Comparison of ENCODE assay signal across 9 mouse cellular contexts in the genomic region with DNA sequence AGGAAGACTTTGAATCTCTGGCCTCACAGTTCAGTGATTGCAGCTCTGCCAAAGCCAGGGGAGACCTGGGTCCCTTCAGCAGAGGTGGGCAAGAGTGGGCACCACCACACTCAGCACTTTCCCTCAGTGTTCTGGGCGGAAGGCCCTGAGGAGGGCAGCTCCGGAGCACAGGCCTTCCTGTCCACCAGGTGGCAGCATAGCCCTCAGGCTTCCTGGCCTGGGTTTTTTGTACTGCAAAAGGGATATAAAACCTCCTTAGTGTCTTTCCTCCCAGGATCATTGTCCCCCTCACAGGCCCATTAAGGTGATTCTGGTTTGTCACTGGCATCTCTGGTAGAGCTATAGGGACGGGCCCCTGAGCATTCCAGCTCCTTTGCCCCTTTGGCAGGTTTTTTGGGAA. TPM values are rescaled to one million over a fixed set of nuclear protein-coding genes. Genes with fewer than 3 reads are reported as not detected.
DNase-seq lines count a peak whose midpoint lies in the region; ATAC-seq and TF ChIP-seq lines count a peak whose summit lies in the region.
"Had no signal": no experiment of that assay in that cellular context is flagged by ENCODE, and none has a peak within 500 bp of the region (broad histone marks: within the 10 kb centered on the region; RNA-seq: fewer than 3 reads in every experiment).

No protein-coding gene starts in this region.

- H3K9me3 ChIP-seq in forebrain, postnatal 0 days (ENCODE audit: low read length) = no peaks in the 10 kb centered on the region
- no peaks in the 10 kb centered on the region for H3K9me3 ChIP-seq in intestine, embryonic 14.5 days (ENCODE audit: control insufficient read depth, low read length)
- no peaks in the 10 kb centered on the region for H3K9me3 ChIP-seq in liver, embryonic 12.5 days (replicated peaks)
- H3K9me3 ChIP-seq in neural tube, embryonic 12.5 days = no peaks in the 10 kb centered on the region
- H3K9me3 ChIP-seq: embryonic facial prominence, embryonic 15.5 days had no signal

- 48% methylated on average over 3 of the region's 3 CpGs for WGBS in forebrain, postnatal 0 days
- WGBS in intestine, embryonic 14.5 days = 60% methylated on average over 3 of the region's 3 CpGs
- 68% methylated on average over 3 of the region's 3 CpGs for WGBS in liver, embryonic 12.5 days (ENCODE audit: insufficient replicate concordance)
- 52% methylated on average over 3 of the region's 3 CpGs for WGBS in neural tube, embryonic 12.5 days
- WGBS in thymus, adult 2 months = 63% methylated on average over 3 of the region's 3 CpGs

- TF ChIP-seq POLR2A in bone marrow macrophage, adult 2 months (IDR thresholded peaks at IDR 0.05; ENCODE audit: borderline replicate concordance, low read depth, low read length) = no peak
- TF ChIP-seq POLR2A in thymus, adult 2 months (IDR thresholded peaks at IDR 0.05; ENCODE audit: control insufficient read depth, extremely low read depth, insufficient read depth, low read length, poor library complexity) = no peak

- no peak overlapping the region for H3K9ac ChIP-seq in forebrain, postnatal 0 days
- no peak overlapping the region for H3K9ac ChIP-seq in intestine, embryonic 14.5 days (ENCODE audit: low read length)
- no peak overlapping the region for H3K9ac ChIP-seq in liver, embryonic 12.5 days
- 0 out of 2 replicates have a peak overlapping the region, but pooled peaks have one; percentile 21 for H3K9ac ChIP-seq in neural tube, embryonic 12.5 days
- H3K9ac ChIP-seq: embryonic facial prominence, embryonic 15.5 days had no signal

- no peaks in the 10 kb centered on the region for H3K27me3 ChIP-seq in forebrain, postnatal 0 days (ENCODE audit: insufficient read depth, low read length)
- H3K27me3 ChIP-seq in intestine, embryonic 14.5 days (replicated peaks; ENCODE audit: control insufficient read depth, insufficient read depth, low read length) = no peaks in the 10 kb centered on the region
- no peaks in the 10 kb centered on the region for H3K27me3 ChIP-seq in liver, embryonic 12.5 days (replicated peaks)
- H3K27me3 ChIP-seq in neural tube, embryonic 12.5 days (replicated peaks) = no peaks in the 10 kb centered on the region
- no peaks in the 10 kb centered on the region for H3K27me3 ChIP-seq in thymus, adult 2 months (ENCODE audit: control insufficient read depth, insufficient read depth, low read length)
- H3K27me3 ChIP-seq: embryonic facial prominence, embryonic 15.5 days had no signal

- peak; percentile 29 for DNase-seq in ovary, postnatal 10 days (ENCODE audit: low spot score)
- DNase-seq in ovary, adult 18-20 months (ENCODE audit: low spot score) = no peak
- DNase-seq in forebrain, postnatal 0 days = peak; percentile 84
- DNase-seq in intestine, embryonic 14.5 days (ENCODE audit: low spot score) = peak; percentile 80
- peak; percentile 72 for DNase-seq in thymus, adult 2 months

- ATAC-seq in forebrain, postnatal 0 days = peak; percentile 42
- no peak for ATAC-seq in intestine, embryonic 14.5 days (replicated peaks; ENCODE audit: low FRiP score, low TSS enrichment, low read depth)
- 0 out of 2 replicates have a peak, but pooled peaks have one; percentile 23 for ATAC-seq in liver, embryonic 12.5 days
- ATAC-seq in neural tube, embryonic 12.5 days (ENCODE audit: low FRiP score, low read depth) = peak; percentile 23; the same call in 1 of the 2 replicates

- H3K4me1 ChIP-seq in bone marrow macrophage, adult 2 months (ENCODE audit: control insufficient read depth, insufficient read depth, low read length) = no peaks in the 10 kb centered on the region
- H3K4me1 ChIP-seq in forebrain, postnatal 0 days (ENCODE audit: insufficient read depth) = 0 out of 2 replicates have a peak, but pooled peaks cover 4% of the 10 kb centered on the region
- H3K4me1 ChIP-seq in intestine, embryonic 14.5 days (replicated peaks; ENCODE audit: control insufficient read depth, insufficient read depth, low read length) = peaks cover 4% of the 10 kb centered on the region; the same call in 1 of the 2 replicates
- H3K4me1 ChIP-seq in liver, embryonic 12.5 days = peaks cover 20% of the 10 kb centered on the region
- H3K4me1 ChIP-seq in neural tube, embryonic 12.5 days = peaks cover 50% of the 10 kb centered on the region
- H3K4me1 ChIP-seq in thymus, adult 2 months (replicated peaks; ENCODE audit: control insufficient read depth, insufficient read depth, low read length) = peaks cover 12% of the 10 kb centered on the region

- no peak overlapping the region for H3K4me3 ChIP-seq in bone marrow macrophage, adult 2 months (ENCODE audit: insufficient read depth, low read length)
- no peak overlapping the region for H3K4me3 ChIP-seq in forebrain, postnatal 0 days (ENCODE audit: low read depth, low read length)
- no peak overlapping the region for H3K4me3 ChIP-seq in intestine, embryonic 14.5 days (ENCODE audit: low read depth, low read length)
- no peak overlapping the region for H3K4me3 ChIP-seq in liver, embryonic 12.5 days
- no peak overlapping the region for H3K4me3 ChIP-seq in neural tube, embryonic 12.5 days
- no peak overlapping the region for H3K4me3 ChIP-seq in thymus, adult 2 months (ENCODE audit: control insufficient read depth, insufficient read depth, low read length)
- H3K4me3 ChIP-seq: embryonic facial prominence, embryonic 15.5 days had no signal

- H3K27ac ChIP-seq in bone marrow macrophage, adult 2 months (ENCODE audit: insufficient read depth, low read depth, low read length) = no peak overlapping the region
- H3K27ac ChIP-seq in forebrain, postnatal 0 days (ENCODE audit: low read depth, low read length) = no peak overlapping the region
- H3K27ac ChIP-seq in intestine, embryonic 14.5 days (ENCODE audit: low read depth) = no peak overlapping the region
- no peak overlapping the region for H3K27ac ChIP-seq in liver, embryonic 12.5 days
- peak overlapping the region; percentile 79 for H3K27ac ChIP-seq in neural tube, embryonic 12.5 days
- no peak overlapping the region for H3K27ac ChIP-seq in thymus, adult 2 months (ENCODE audit: control insufficient read depth, insufficient read depth, low read length)
- H3K27ac ChIP-seq: embryonic facial prominence, embryonic 15.5 days had no signal

- no peak overlapping the region for H3K4me2 ChIP-seq in forebrain, postnatal 0 days (ENCODE audit: low read depth)
- no peak overlapping the region for H3K4me2 ChIP-seq in intestine, embryonic 14.5 days (ENCODE audit: low read length)
- no peak overlapping the region for H3K4me2 ChIP-seq in liver, embryonic 12.5 days
- H3K4me2 ChIP-seq in neural tube, embryonic 12.5 days (replicated peaks) = 0 out of 2 replicates have a peak overlapping the region, but pooled peaks have one; percentile 22
- H3K4me2 ChIP-seq: embryonic facial prominence, embryonic 15.5 days had no signal

- peaks cover 62% of the 10 kb centered on the region for H3K36me3 ChIP-seq in forebrain, postnatal 0 days (ENCODE audit: insufficient read depth)
- peaks cover 72% of the 10 kb centered on the region for H3K36me3 ChIP-seq in intestine, embryonic 14.5 days (ENCODE audit: control insufficient read depth, insufficient read depth, low read length)
- peaks cover 82% of the 10 kb centered on the region for H3K36me3 ChIP-seq in liver, embryonic 12.5 days
- peaks cover 63% of the 10 kb centered on the region for H3K36me3 ChIP-seq in neural tube, embryonic 12.5 days
- H3K36me3 ChIP-seq in thymus, adult 2 months (ENCODE audit: control insufficient read depth, insufficient read depth, low read length) = peaks cover 28% of the 10 kb centered on the region

- peak; percentile 57 for TF ChIP-seq CTCF in bone marrow macrophage, adult 2 months (IDR thresholded peaks at IDR 0.05; ENCODE audit: low read depth, low read length)
- peak; percentile 93 for TF ChIP-seq CTCF in forebrain, postnatal 0 days (IDR thresholded peaks at IDR 0.05; ENCODE audit: low read depth)
- peak; percentile 92 for TF ChIP-seq CTCF in thymus, adult 2 months (IDR thresholded peaks at IDR 0.05; ENCODE audit: borderline replicate concordance, control insufficient read depth, extremely low read depth, insufficient read depth, low read length, poor library complexity)

RNA-seq across cellular contexts. Expression of gene Pin1, which starts 10.4 kb away (rescaled TPM):
- polyA plus RNA-seq in bone marrow macrophage, adult 2 months (2012; ENCODE audit: insufficient read depth, insufficient read length, missing spikeins) = 11.4 and 11.5 TPM in 2 replicates
- total RNA-seq in forebrain, postnatal 0 days (2014; rRNA removed) = 38.8 and 46.6 TPM in 2 replicates
- polyA plus RNA-seq in forebrain, postnatal 0 days (2015; fragmentation: Nextera tagmentation; extraction: Ambion mirVana) = 62.0 and 76.0 TPM in 2 replicates
- 55.1 and 55.3 TPM in 2 replicates for polyA plus RNA-seq in intestine, embryonic 14.5 days (2014; fragmentation: Nextera tagmentation; extraction: Ambion mirVana)
- 37.2 and 39.0 TPM in 2 replicates for polyA plus RNA-seq in liver, embryonic 12.5 days (2016; fragmentation: Nextera tagmentation; extraction: Ambion mirVana)
- 52.8 and 56.0 TPM in 2 replicates for polyA plus RNA-seq in neural tube, embryonic 12.5 days (2016; fragmentation: Nextera tagmentation; extraction: Ambion mirVana)
- polyA plus RNA-seq in thymus, adult 2 months (2012; rRNA removed) = 36.8 and 37.2 TPM in 2 replicates

RNA-seq across cellular contexts. Expression of gene Fbxl12, which starts 17.8 kb away (rescaled TPM):
- 15.7 and 16.7 TPM in 2 replicates for polyA plus RNA-seq in bone marrow macrophage, adult 2 months (2012; ENCODE audit: insufficient read depth, insufficient read length, missing spikeins)
- 15.6 and 18.7 TPM in 2 replicates for total RNA-seq in forebrain, postnatal 0 days (2014; rRNA removed)
- polyA plus RNA-seq in forebrain, postnatal 0 days (2015; fragmentation: Nextera tagmentation; extraction: Ambion mirVana) = 12.5 and 13.4 TPM in 2 replicates
- polyA plus RNA-seq in intestine, embryonic 14.5 days (2014; fragmentation: Nextera tagmentation; extraction: Ambion mirVana) = 11.6 and 12.1 TPM in 2 replicates
- 6.2 and 6.4 TPM in 2 replicates for polyA plus RNA-seq in liver, embryonic 12.5 days (2016; fragmentation: Nextera tagmentation; extraction: Ambion mirVana)
- polyA plus RNA-seq in neural tube, embryonic 12.5 days (2016; fragmentation: Nextera tagmentation; extraction: Ambion mirVana) = 19.4 and 19.9 TPM in 2 replicates
- 560 and 583 TPM in 2 replicates for polyA plus RNA-seq in thymus, adult 2 months (2012; rRNA removed)

RNA-seq across cellular contexts. Expression of gene Ubl5, which starts 19.6 kb away (rescaled TPM):
- 309 and 316 TPM in 2 replicates for polyA plus RNA-seq in bone marrow macrophage, adult 2 months (2012; ENCODE audit: insufficient read depth, insufficient read length, missing spikeins)
- total RNA-seq in forebrain, postnatal 0 days (2014; rRNA removed) = 166 and 215 TPM in 2 replicates
- polyA plus RNA-seq in forebrain, postnatal 0 days (2015; fragmentation: Nextera tagmentation; extraction: Ambion mirVana) = 533 and 690 TPM in 2 replicates
- polyA plus RNA-seq in intestine, embryonic 14.5 days (2014; fragmentation: Nextera tagmentation; extraction: Ambion mirVana) = 346 and 349 TPM in 2 replicates
- 307 TPM in 2 replicates for polyA plus RNA-seq in liver, embryonic 12.5 days (2016; fragmentation: Nextera tagmentation; extraction: Ambion mirVana)
- 463 and 477 TPM in 2 replicates for polyA plus RNA-seq in neural tube, embryonic 12.5 days (2016; fragmentation: Nextera tagmentation; extraction: Ambion mirVana)
- polyA plus RNA-seq in thymus, adult 2 months (2012; rRNA removed) = 189 and 207 TPM in 2 replicates

Comparison
In these comparisons a context has a peak if more than half of its experiments do, and no peak if none do; other contexts are left out.
1. RNA of gene Fbxl12, which starts 17.8 kb away (polyA plus RNA-seq): 560 to 583 TPM in thymus, adult 2 months; 19.4 to 19.9 TPM in neural tube, embryonic 12.5 days, 15.7 to 16.7 TPM in bone marrow macrophage, adult 2 months, 12.5 to 13.4 TPM in forebrain, postnatal 0 days, 11.6 to 12.1 TPM in intestine, embryonic 14.5 days and 6.2 to 6.4 TPM in liver, embryonic 12.5 days; every median in the first group is over 10 times any median in the second.
2. Peak in every context shown above with its lines, with median percentiles within 50 percentile points of each other: CTCF ChIP-seq.